Mouse (Mus musculus): ENCODE data around the gene Tas2r143.

DNA sequence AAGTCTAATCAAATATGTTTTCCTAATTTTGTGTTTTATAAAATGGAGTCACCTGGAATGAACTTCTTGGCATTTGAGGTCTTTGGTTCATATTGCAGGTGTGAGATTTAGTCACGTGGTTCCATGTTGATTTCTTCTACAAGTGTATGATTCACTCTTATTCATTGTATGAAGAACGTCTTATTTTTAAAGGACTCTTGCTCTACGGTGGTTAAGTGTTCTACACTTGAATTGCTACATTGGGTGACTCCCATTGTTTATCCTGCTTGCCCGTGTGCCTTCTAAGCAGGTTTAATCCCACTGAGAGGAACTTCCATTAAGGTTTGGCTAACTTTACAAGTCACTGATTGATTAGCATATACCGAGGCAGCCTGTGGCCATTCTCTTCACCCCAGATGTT, 22.8 kb upstream of the Tas2r143 start:
- TF ChIP-seq CTCF (IDR thresholded peaks at IDR 0.05; ENCODE audit: insufficient read depth, low read depth, low read length) = no peak
- TF ChIP-seq POLR2A (IDR thresholded peaks at IDR 0.05; ENCODE audit: insufficient read depth, low read depth, low read length) = no peak

Measured in olfactory bulb, adult 2 months (tissue).